Mouse (Mus musculus): Measurements from ENCODE around the gene Pofut1. TPM values are rescaled to one million over a fixed set of nuclear protein-coding genes. Genes with fewer than 3 reads are reported as not detected.

The Pofut1 gene
- 100 to 1,000 TPM in 10 of 26 experiments, 10 to 100 TPM in 16; 60.8 to 135 (median 92.8) TPM for total RNA-seq (2018; cell fraction: chromatin; rRNA removed)
- total RNA-seq (2018; cell fraction: cytosol; rRNA removed) = 10 to 100 TPM; 13.1 to 32.3 (median 19.1) TPM
- 100 to 1,000 TPM in 1 of 26 experiments, 10 to 100 TPM in 25; 46.0 to 110 (median 70.7) TPM for total RNA-seq (2018; cell fraction: nucleus; rRNA removed)
- 10.7 to 19.5 TPM (median 16.7 TPM) in 3 replicates for polyA plus RNA-seq (2018)

DNA sequence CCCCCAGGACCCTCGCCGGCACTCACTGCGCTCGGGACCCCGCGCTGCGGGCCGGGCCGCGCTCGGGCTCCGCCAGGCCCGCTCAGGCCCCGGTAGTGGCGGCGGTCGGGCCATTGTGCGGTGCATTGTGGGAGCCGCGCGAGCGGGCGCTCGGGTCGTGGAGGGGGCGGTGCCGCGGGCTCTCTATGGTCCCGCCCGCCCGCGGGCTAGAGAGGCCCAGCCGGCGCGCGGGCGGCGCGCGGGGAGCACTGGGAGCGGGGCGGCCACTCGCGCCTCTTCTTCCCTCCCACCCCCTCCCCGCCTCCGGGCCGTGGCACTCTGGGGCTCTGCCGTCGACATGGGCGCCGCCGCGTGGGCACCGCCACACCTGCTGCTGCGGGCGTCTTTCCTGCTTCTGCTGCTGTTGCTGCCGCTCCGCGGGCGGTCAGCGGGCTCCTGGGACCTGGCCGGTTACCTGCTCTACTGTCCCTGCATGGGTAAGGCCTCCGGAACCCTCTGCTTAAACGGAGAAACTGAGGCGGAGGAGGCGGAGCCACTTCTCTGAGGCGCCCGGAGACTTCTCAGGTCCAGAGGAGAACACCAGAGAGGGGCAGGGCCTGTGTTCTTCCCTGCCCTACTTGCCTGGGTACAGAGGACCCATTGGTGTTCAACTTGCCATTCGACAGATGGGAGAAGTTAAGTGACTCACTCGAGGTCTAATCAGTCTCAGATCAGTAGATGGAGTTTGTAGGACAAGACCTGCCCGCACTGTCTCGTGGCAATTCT is at the start of gene Pofut1, which contains the start of gene Plagl2:
Pofut1 (plus strand) TSS at position 284 of the 765 bp plus-strand sequence.
Plagl2 (minus strand) TSS at position 177 of the 765 bp plus-strand sequence.
- Histone ChIP-seq H3K36me3 (ENCODE audit: inconsistent target) (0 out of 2 replicates have a peak, but pooled peaks cover under 1% of the 10 kb centered on the region), H3K27ac (peak within 1 kb of the TSS; percentile 92), H3K79me2 (ENCODE audit: inconsistent target) (peaks cover 60% of the 10 kb centered on the region), H3K4me3 (ENCODE audit: inconsistent target) (peak within 1 kb of the TSS; percentile 93)
- whole genome bisulfite sequencing (ENCODE audit: missing documents) = under 1% methylated on average over 54 of the region's 72 CpGs

DNA sequence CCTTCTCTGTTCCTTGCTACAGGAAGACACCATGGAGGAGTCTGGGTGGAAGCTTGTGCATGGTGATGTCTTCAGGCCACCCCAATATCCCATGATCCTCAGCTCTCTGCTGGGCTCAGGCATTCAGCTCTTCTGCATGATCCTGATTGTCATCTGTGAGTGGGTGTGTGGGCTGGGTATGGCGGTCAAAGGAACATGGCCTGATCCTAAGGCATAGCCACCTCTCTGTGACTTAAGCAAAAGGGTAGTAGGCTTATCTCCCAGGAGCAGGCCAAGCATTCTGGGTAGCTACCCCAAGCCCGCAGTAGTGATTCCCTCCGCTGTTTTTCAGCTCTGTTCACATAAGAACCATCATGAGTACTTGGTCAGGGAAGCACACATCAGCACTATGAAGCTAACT is 47.1 kb upstream of the Pofut1 start:
- no peak overlapping the region for H3K27ac ChIP-seq
- 94% methylated on average over 3 of the region's 3 CpGs for WGBS (ENCODE audit: missing documents)
- H3K36me3 ChIP-seq (ENCODE audit: inconsistent target) = peaks cover 52% of the 10 kb centered on the region
- H3K79me2 ChIP-seq (ENCODE audit: inconsistent target) = no peaks in the 10 kb centered on the region
- no peak overlapping the region for H3K4me3 ChIP-seq (ENCODE audit: inconsistent target)

DNA sequence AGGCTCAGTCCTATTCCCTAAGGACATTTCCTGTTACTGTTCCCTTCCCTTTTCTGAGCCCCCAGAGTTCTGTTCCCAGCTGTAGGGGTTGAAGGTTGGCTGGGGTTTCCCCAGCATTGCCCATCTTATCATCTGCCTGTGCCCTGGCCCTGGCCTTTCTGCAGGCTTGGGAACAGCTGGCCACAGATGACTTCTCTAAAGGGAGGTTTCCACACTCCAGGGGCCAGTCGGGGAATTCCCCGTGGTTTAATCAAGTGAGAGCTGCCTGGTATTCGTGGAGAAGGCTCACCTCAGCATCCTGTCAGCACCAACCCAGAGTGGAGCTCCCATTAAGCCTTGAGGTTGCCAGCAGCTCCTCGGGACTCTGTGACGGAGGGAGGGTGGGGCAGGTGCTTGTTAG is 42.8 kb upstream of the Pofut1 start:
- Histone ChIP-seq H3K79me2 (ENCODE audit: inconsistent target) (no peaks in the 10 kb centered on the region), H3K4me3 (ENCODE audit: inconsistent target) (no peak overlapping the region), H3K36me3 (ENCODE audit: inconsistent target) (peaks cover 46% of the 10 kb centered on the region), H3K27ac (peak overlapping the region; percentile 95)
- WGBS (ENCODE audit: missing documents) = 15% methylated on average over 5 of the region's 5 CpGs

DNA sequence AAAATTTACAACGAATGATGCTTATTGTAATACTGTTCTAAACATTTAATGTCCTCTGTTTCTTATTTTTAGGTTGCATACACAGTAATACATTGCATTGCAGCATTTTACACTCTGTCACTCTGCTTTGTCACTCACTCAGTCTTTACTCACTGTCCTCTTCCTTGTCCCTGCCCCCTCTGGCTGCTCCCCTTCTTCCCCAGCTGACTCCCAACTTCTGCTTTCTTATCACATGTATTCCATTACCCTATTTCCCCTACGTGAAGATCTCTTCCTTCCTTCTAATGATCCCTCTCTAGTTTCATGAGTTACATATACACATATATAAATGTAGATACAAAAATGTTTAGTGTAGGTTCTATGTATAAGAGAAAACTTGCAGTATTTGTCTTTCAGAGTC is 42.2 kb upstream of the Pofut1 start:
- Histone ChIP-seq H3K36me3 (ENCODE audit: inconsistent target) (peaks cover 45% of the 10 kb centered on the region), H3K27ac (peak overlapping the region; percentile 95), H3K4me3 (ENCODE audit: inconsistent target) (no peak overlapping the region), H3K79me2 (ENCODE audit: inconsistent target) (no peaks in the 10 kb centered on the region)
- WGBS (ENCODE audit: missing documents) = 15% methylated on average over 2 of the region's 2 CpGs

DNA sequence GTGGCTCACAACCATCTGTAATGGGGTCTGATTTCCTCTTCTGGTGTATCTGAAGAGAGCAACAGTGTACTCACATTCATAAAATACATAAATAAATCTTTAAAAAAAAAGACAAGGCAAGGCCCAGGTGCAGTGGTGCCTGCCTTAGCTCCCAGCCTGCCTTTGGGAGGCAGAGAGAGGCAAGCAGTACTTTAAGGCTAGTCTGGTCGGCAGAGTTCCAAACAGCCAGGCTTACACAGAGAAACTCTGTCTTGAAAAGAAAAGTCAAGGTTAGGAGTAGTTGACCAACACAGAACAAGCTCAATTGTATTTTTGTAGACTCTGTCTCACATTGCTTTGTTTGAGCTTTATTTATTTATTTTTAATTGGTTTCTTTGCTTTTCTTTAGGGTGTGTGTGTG is 38.6 kb upstream of the Pofut1 start:
- Histone ChIP-seq H3K79me2 (ENCODE audit: inconsistent target) (no peaks in the 10 kb centered on the region), H3K36me3 (ENCODE audit: inconsistent target) (peaks cover 53% of the 10 kb centered on the region), H3K27ac (no peak overlapping the region), H3K4me3 (ENCODE audit: inconsistent target) (no peak overlapping the region)
- WGBS (ENCODE audit: missing documents) = 77% methylated on average over 1 of the region's 1 CpGs

DNA sequence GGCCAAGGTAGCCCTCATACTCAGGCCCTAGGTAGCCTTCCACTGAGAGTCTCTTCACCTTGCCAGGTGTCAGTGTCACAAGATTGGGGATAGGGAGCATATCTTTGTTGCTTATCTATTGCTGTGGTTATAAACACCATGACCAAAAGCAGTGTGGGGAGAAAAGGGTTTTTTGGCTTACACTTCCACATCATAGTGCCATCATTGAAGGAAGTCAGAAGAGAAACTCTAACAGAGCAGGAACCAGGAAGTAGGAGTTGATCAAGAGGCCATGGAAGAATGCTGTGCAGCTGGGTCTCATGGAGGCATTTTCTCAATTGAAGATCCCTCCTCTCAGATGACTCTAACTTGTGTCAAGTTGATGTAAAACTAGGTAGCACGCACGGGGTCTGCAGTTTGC is 33.2 kb upstream of the Pofut1 start:
- Histone ChIP-seq H3K4me3 (ENCODE audit: inconsistent target) (no peak overlapping the region), H3K36me3 (ENCODE audit: inconsistent target) (peaks cover 55% of the 10 kb centered on the region), H3K79me2 (ENCODE audit: inconsistent target) (no peaks in the 10 kb centered on the region), H3K27ac (peak overlapping the region; percentile 13; the same call in 1 of the 2 replicates)
- WGBS (ENCODE audit: missing documents) = 96% methylated on average over 2 of the region's 2 CpGs

DNA sequence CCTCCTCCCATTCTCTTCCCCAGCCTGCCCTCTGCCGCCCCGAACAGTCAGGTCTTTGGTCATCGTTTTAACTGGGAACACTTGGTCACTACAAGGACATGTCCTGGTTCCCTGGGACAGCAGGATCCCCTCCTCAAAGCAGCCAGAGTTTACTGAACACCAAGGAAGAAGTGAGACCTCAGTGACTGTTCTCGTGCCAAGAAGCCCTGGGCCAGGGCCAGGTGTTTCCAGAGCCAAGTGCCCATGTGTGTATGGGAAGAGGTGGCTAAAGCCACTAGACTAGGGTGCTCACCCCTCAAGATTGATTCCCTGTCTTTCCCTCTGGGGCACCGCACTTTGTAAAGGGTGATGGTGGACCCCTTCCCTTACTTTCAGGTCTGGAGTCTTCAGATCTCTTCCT is 32.0 kb upstream of the Pofut1 start:
- peaks cover 45% of the 10 kb centered on the region for H3K36me3 ChIP-seq (ENCODE audit: inconsistent target)
- H3K27ac ChIP-seq = no peak overlapping the region
- 81% methylated on average over 3 of the region's 5 CpGs for WGBS (ENCODE audit: missing documents)
- H3K79me2 ChIP-seq (ENCODE audit: inconsistent target) = no peaks in the 10 kb centered on the region
- H3K4me3 ChIP-seq (ENCODE audit: inconsistent target) = no peak overlapping the region

DNA sequence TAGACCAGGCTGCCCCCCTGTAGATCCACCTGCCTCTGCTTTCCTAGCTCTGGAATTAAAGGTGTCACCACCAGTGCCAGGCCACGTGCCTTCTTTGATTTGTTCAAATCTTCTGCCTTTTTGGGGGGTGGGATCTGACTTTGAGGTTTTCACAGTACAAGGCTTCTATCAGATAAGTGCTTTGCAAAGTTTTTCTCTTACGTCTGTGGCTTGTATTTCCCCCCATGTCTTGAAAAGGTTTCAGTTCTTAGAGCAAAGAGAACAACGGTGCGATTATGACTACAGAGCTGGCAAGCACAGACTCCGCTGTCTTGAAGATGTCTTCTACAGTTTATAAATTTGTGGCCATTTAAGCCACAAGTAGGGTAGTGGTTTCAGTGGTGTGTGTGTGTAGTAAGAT is 29.9 kb upstream of the Pofut1 start:
- WGBS (ENCODE audit: missing documents) = 82% methylated on average over 5 of the region's 5 CpGs

DNA sequence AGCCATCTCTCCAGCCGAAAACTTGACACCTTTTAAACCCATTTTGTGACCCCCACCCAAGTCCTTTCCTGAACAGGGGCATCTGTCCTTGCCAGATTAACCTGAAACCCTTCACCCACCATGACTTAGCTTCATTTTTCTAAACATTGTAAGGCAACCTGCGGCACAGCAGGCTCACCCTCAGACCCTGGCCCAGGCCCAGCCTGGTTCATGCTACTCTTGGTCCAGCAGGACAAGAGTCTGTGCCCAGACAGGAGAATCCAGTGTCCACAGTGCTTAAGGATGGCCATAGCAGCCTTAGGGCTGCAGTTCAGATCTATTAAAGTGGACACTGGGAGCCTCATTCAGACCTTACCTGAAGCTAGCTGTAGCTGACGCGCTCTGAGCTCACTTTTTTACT is 28.0 kb upstream of the Pofut1 start:
- Histone ChIP-seq H3K79me2 (ENCODE audit: inconsistent target) (no peaks in the 10 kb centered on the region), H3K27ac (peak overlapping the region; percentile 99), H3K36me3 (ENCODE audit: inconsistent target) (peaks cover 17% of the 10 kb centered on the region), H3K4me3 (ENCODE audit: inconsistent target) (no peak overlapping the region)
- WGBS (ENCODE audit: missing documents) = 97% methylated on average over 4 of the region's 4 CpGs

More for the DNA sequence above, 29.9 kb upstream of the Pofut1 start:
- H3K79me2 ChIP-seq (ENCODE audit: inconsistent target) = no peaks in the 10 kb centered on the region
- H3K36me3 ChIP-seq (ENCODE audit: inconsistent target) = peaks cover 27% of the 10 kb centered on the region
- H3K27ac ChIP-seq = no peak overlapping the region
- H3K4me3 ChIP-seq (ENCODE audit: inconsistent target) = no peak overlapping the region

DNA sequence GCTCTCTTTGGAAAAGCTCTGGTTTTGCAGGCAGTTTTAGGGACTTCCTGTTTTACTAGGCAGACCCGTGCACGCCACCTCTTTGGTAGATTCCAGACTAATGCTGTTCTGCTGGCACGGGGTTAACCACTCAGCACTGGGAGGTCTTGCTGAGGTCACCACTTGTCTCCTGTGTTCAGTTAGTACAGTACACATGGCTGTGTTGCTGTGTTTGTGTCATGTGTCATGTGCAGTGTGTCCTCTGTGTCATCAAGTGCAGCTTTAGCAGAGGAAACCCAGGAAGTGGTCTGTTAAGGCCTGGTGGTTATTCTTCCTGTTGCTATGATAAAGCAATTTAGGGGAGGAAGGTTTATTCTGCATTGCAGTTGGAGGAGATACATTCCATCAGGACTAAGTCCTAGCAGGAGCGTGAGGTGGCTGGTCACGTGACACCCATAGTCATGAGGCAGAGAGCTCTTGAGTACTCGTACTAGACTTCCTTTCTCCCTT is 26.5 kb upstream of the Pofut1 start:
- peaks cover 2% of the 10 kb centered on the region for H3K36me3 ChIP-seq (ENCODE audit: inconsistent target)
- H3K27ac ChIP-seq = peak overlapping the region; percentile 99
- H3K79me2 ChIP-seq (ENCODE audit: inconsistent target) = no peaks in the 10 kb centered on the region
- no peak overlapping the region for H3K4me3 ChIP-seq (ENCODE audit: inconsistent target)
- WGBS (ENCODE audit: missing documents) = 2% methylated on average over 6 of the region's 6 CpGs

DNA sequence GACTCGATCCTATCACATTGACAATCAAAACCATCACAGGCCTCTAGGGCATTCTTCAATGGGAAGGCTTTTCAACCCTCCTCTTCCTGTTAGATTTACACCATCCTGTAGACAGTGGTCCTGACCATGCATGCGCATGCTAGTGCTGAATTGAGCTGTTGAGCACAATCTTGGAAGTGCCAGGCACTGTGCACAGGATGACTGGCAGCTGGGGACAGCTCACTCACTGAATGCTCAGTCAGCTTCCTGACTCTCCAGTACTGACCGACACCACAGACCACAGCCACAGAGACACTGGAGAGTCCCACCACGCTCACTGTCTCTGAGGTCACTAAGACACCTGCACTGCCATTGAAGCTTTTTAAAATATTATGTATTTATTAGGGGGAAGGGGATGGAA is 25.9 kb upstream of the Pofut1 start:
- Histone ChIP-seq H3K27ac (peak overlapping the region; percentile 99), H3K36me3 (ENCODE audit: inconsistent target) (no peaks in the 10 kb centered on the region), H3K79me2 (ENCODE audit: inconsistent target) (no peaks in the 10 kb centered on the region), H3K4me3 (ENCODE audit: inconsistent target) (no peak overlapping the region)
- 23% methylated on average over 4 of the region's 4 CpGs for WGBS (ENCODE audit: missing documents)

DNA sequence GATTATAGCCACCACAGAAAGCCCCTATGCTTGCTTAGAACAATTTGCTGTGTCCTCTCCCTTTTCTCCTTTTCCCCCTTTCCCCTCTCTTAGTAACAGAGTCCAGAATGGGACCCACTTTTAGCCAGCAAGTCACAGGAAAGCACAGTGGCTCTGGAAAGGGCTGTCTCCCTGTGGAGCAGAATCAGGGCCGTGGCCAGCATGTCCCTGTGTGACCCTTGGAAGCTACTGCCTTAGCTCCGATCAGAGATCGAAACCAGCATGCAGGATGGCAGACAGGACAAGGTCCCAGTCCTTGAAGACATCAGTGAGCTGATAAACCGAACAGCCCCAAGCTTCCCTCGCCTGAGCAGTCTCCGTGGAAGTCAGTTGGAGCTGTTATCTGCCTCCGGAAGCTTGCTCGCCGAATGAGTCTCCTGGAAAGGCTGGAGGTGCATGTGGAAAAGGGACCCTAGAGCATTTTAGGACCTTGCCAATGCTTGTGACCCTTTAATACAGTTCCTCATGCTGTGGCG is 23.4 kb upstream of the Pofut1 start:
- Histone ChIP-seq H3K27ac (no peak overlapping the region), H3K36me3 (ENCODE audit: inconsistent target) (no peaks in the 10 kb centered on the region), H3K79me2 (ENCODE audit: inconsistent target) (no peaks in the 10 kb centered on the region), H3K4me3 (ENCODE audit: inconsistent target) (no peak overlapping the region)
- WGBS (ENCODE audit: missing documents) = 95% methylated on average over 10 of the region's 10 CpGs

DNA sequence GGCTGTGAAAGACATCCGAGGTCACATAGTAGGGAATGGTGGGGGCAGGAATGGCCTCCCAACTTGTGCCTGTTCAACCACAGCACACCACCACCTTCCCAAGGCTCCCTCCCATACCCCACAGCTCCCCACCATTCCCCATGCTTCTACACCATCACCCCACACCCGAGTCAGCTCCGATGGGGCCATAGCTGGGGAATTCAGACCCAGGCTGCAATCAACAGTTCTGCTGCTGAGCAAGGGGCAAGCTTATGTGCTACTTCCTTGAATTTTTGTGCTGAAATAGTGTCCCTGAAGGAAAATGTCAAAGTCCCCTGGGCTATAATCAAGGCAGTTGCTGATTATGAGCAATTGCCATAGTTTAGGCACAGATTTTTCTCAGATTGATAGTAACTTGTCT is 22.8 kb upstream of the Pofut1 start:
- WGBS (ENCODE audit: missing documents) = 82% methylated on average over 3 of the region's 3 CpGs
- Histone ChIP-seq H3K36me3 (ENCODE audit: inconsistent target) (no peaks in the 10 kb centered on the region), H3K27ac (no peak overlapping the region), H3K79me2 (ENCODE audit: inconsistent target) (no peaks in the 10 kb centered on the region), H3K4me3 (ENCODE audit: inconsistent target) (no peak overlapping the region)

DNA sequence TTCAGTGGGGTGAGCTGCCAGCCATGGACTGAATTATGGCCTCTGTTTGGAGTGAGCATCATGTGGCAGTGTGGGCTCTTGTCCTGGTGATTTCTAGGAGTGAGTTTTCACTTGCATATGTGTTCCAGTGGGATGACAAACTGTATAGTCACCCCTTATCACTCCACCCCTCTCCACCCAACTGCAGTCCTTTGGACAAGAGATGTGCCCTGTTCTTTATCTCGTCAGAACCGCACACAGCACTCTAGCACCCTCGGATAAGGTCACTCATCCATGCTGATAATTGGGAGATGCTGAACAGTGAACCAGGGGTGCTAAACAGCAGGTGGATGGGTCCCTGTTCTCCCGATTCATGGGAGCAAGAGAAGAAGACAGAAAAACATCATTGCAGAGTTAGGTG is 19.7 kb upstream of the Pofut1 start:
- Histone ChIP-seq H3K27ac (no peak overlapping the region), H3K4me3 (ENCODE audit: inconsistent target) (no peak overlapping the region), H3K79me2 (ENCODE audit: inconsistent target) (no peaks in the 10 kb centered on the region), H3K36me3 (ENCODE audit: inconsistent target) (no peaks in the 10 kb centered on the region)
- WGBS (ENCODE audit: missing documents) = 92% methylated on average over 4 of the region's 4 CpGs

DNA sequence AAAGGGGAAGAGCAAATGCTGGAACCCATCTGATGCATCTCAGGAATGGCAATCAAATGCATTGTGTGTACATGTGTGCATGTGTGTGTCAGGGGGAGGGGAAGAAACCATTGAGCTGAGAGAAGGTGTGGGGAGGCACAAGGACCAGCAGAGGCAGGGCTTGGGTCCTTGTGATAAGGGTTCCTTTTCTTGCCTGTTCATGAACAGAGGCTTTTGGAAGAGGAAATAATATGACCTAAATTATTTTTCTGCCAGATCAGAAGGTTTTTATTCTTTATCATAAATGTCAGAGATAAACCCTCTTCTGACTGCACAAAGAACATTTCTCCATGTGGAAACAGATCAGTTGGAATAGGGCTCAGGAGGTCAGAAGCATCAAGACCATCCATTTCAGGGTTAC is 19.2 kb upstream of the Pofut1 start:
- Histone ChIP-seq H3K27ac (no peak overlapping the region), H3K4me3 (ENCODE audit: inconsistent target) (no peak overlapping the region), H3K79me2 (ENCODE audit: inconsistent target) (no peaks in the 10 kb centered on the region), H3K36me3 (ENCODE audit: inconsistent target) (no peaks in the 10 kb centered on the region)
